Mouse (Mus musculus) embryonic facial prominence, embryonic 13.5 days (tissue): Measurements from ENCODE around the gene Rbp4. TPM values are rescaled to one million over a fixed set of nuclear protein-coding genes. Genes with fewer than 3 reads are reported as not detected.

Source experiments
- ATAC-seq: fragments of 200-750 bp; cut with Nextera tagmentation; 2 replicates; pipeline ENCODE4 v1.8.0; 2017; ENCODE audit warnings: low read depth; ENCODE audit not compliant: insufficient number of reproducible peaks, insufficient read depth, low FRiP score, low TSS enrichment
- H3K27ac ChIP-seq: fragments of 300-500 bp; sonication (generic); 2 replicates; pipeline ENCODE4 v1.5.1; 2015; ENCODE audit warnings: moderate library complexity, mild to moderate bottlenecking, inconsistent platforms
- H3K27me3 ChIP-seq: fragments of 300-500 bp; sonication (generic); 2 replicates; pipeline ENCODE4 v1.6.1; 2015; ENCODE audit warnings: mild to moderate bottlenecking, inconsistent platforms
- H3K36me3 ChIP-seq: fragments of 300-500 bp; sonication (generic); 2 replicates; pipeline ENCODE4 v1.6.1; 2015; ENCODE audit warnings: mild to moderate bottlenecking, inconsistent platforms
- H3K4me1 ChIP-seq: fragments of 300-500 bp; sonication (generic); 2 replicates; pipeline ENCODE4 v1.6.1; 2015; ENCODE audit warnings: inconsistent platforms
- H3K4me2 ChIP-seq: fragments of 300-500 bp; sonication (generic); 2 replicates; pipeline ENCODE4 v1.6.1; 2015; ENCODE audit warnings: moderate library complexity, mild to moderate bottlenecking, inconsistent platforms
- H3K4me3 ChIP-seq: fragments of 300-500 bp; sonication (generic); 2 replicates; pipeline ENCODE4 v1.5.1; 2015; ENCODE audit warnings: mild to moderate bottlenecking, inconsistent platforms
- H3K9ac ChIP-seq: fragments of 300-500 bp; sonication (generic); 2 replicates; pipeline ENCODE4 v1.6.1; 2015; ENCODE audit warnings: mild to moderate bottlenecking, inconsistent platforms
- H3K9me3 ChIP-seq: fragments of 300-500 bp; sonication (generic); 2 replicates; pipeline ENCODE4 v1.6.1; 2016; ENCODE audit warnings: inconsistent platforms
- WGBS: fragments of 180-500 bp; shearing (Covaris S2); methylation state at CpG from one replicate; pipeline ENCODE4 v1.1.7; 2015; ENCODE audit warnings: mixed read lengths; 5-methylcytosine and 5-hydroxymethylcytosine counted together
- polyA plus RNA-seq: library from polyadenylated mRNA; unstranded; fragments of >200 nt; fragmentation: Nextera tagmentation; extraction: Ambion mirVana; gene quantifications from 2 replicates; pipeline ENCODE4 v1.2.1, GENCODE M21; 2015

The Rbp4 gene
- polyA plus RNA-seq: 2.3 and 21.4 TPM in 2 replicates

GRCm38 (mm10) chr19:38125219-38125610 lies at the start of gene Rbp4:
Gene Rbp4 (minus strand): TSS chr19:38125281.
- peak within 1 kb of the TSS; percentile 86 for H3K4me2 ChIP-seq
- whole genome bisulfite sequencing: 65% methylated on average over 6 of the region's 6 CpGs
- peak within 1 kb of the TSS; percentile 55 for H3K4me3 ChIP-seq
- H3K27me3 ChIP-seq: peaks cover 47% of the 10 kb centered on the region
- H3K9ac ChIP-seq: peak within 1 kb of the TSS; percentile 64
- H3K9me3 ChIP-seq: no peaks in the 10 kb centered on the region
- peaks cover 8% of the 10 kb centered on the region; the same call in 1 of the 2 replicates for H3K4me1 ChIP-seq
- no peak within 1 kb of the TSS for H3K27ac ChIP-seq
- no peaks in the 10 kb centered on the region for H3K36me3 ChIP-seq
- no peak for ATAC-seq

GRCm38 (mm10) chr19:38164633-38165032 lies 39.6 kb upstream of the Rbp4 start:
- H3K4me1 ChIP-seq: no peaks in the 10 kb centered on the region; the same call in 1 of the 2 replicates
- no peak for ATAC-seq
- H3K9ac ChIP-seq: no peak overlapping the region
- no peak overlapping the region for H3K27ac ChIP-seq
- no peaks in the 10 kb centered on the region for H3K9me3 ChIP-seq
- H3K4me2 ChIP-seq: no peak overlapping the region
- no peaks in the 10 kb centered on the region for H3K27me3 ChIP-seq
- no peak overlapping the region for H3K4me3 ChIP-seq
- H3K36me3 ChIP-seq: no peaks in the 10 kb centered on the region
- WGBS: 54% methylated on average over 2 of the region's 2 CpGs

- no peaks in the 10 kb centered on the region for H3K4me1 ChIP-seq
- no peaks in the 10 kb centered on the region for H3K27me3 ChIP-seq
- H3K4me3 ChIP-seq: no peak overlapping the region
- H3K9me3 ChIP-seq: no peaks in the 10 kb centered on the region
- no peak overlapping the region for H3K4me2 ChIP-seq
- H3K36me3 ChIP-seq: no peaks in the 10 kb centered on the region
- H3K9ac ChIP-seq: no peak overlapping the region
- no peak for ATAC-seq
- H3K27ac ChIP-seq: no peak overlapping the region
- WGBS: 88% methylated on average over 21 of the region's 21 CpGs
Measured at GRCm38 (mm10) chr19:38161648-38162354, 36.7 kb upstream of the Rbp4 start.

- 98% methylated on average over 1 of the region's 1 CpGs for WGBS
- H3K27ac ChIP-seq: no peak overlapping the region
- no peak overlapping the region for H3K4me2 ChIP-seq
- no peaks in the 10 kb centered on the region for H3K4me1 ChIP-seq
- no peak for ATAC-seq
- no peaks in the 10 kb centered on the region for H3K27me3 ChIP-seq
- no peak overlapping the region for H3K9ac ChIP-seq
- H3K9me3 ChIP-seq: no peaks in the 10 kb centered on the region
- H3K4me3 ChIP-seq: no peak overlapping the region
- H3K36me3 ChIP-seq: no peaks in the 10 kb centered on the region
Measured at GRCm38 (mm10) chr19:38156243-38156642, 31.2 kb upstream of the Rbp4 start.

- no peak for ATAC-seq
- H3K27ac ChIP-seq: no peak overlapping the region
- H3K4me1 ChIP-seq: no peaks in the 10 kb centered on the region
- no peak overlapping the region for H3K9ac ChIP-seq
- no peaks in the 10 kb centered on the region for H3K36me3 ChIP-seq
- H3K4me2 ChIP-seq: no peak overlapping the region
- no peaks in the 10 kb centered on the region for H3K9me3 ChIP-seq
- no peak overlapping the region for H3K4me3 ChIP-seq
- 77% methylated on average over 4 of the region's 4 CpGs for WGBS
- H3K27me3 ChIP-seq: no peaks in the 10 kb centered on the region
Measured at GRCm38 (mm10) chr19:38143540-38144271, 18.6 kb upstream of the Rbp4 start.

- 90% methylated on average over 6 of the region's 6 CpGs for WGBS
- Histone ChIP-seq H3K4me2 (no peak overlapping the region), H3K9me3 (no peaks in the 10 kb centered on the region), H3K4me3 (no peak overlapping the region), H3K4me1 (no peaks in the 10 kb centered on the region), H3K27me3 (no peaks in the 10 kb centered on the region), H3K27ac (no peak overlapping the region), H3K9ac (no peak overlapping the region), H3K36me3 (no peaks in the 10 kb centered on the region)
- ATAC-seq: no peak
Measured at GRCm38 (mm10) chr19:38134806-38135205, 9.7 kb upstream of the Rbp4 start.

GRCm38 (mm10) chr19:38133986-38134385 lies 8.9 kb upstream of the Rbp4 start:
- H3K4me2 ChIP-seq: no peak overlapping the region
- H3K27ac ChIP-seq: no peak overlapping the region
- H3K4me1 ChIP-seq: no peaks in the 10 kb centered on the region
- no peak overlapping the region for H3K9ac ChIP-seq
- no peaks in the 10 kb centered on the region for H3K27me3 ChIP-seq
- no peaks in the 10 kb centered on the region for H3K36me3 ChIP-seq
- ATAC-seq: no peak
- H3K9me3 ChIP-seq: no peaks in the 10 kb centered on the region
- WGBS: 64% methylated on average over 11 of the region's 11 CpGs
- no peak overlapping the region for H3K4me3 ChIP-seq

- no peak for ATAC-seq
- no peaks in the 10 kb centered on the region for H3K9me3 ChIP-seq
- H3K4me2 ChIP-seq: no peak within 1 kb of the TSS
- H3K4me1 ChIP-seq: no peaks in the 10 kb centered on the region
- H3K27me3 ChIP-seq: no peaks in the 10 kb centered on the region
- no peaks in the 10 kb centered on the region for H3K36me3 ChIP-seq
- no peak within 1 kb of the TSS for H3K9ac ChIP-seq
- no peak within 1 kb of the TSS for H3K4me3 ChIP-seq
- 73% methylated on average over 6 of the region's 6 CpGs for WGBS
- H3K27ac ChIP-seq: no peak within 1 kb of the TSS
Measured at GRCm38 (mm10) chr19:38132481-38132880, 7.4 kb upstream of the Rbp4 start, which contains the start of gene Pde6c. Gene Pde6c (plus strand): TSS chr19:38132781.

- ATAC-seq: no peak
- no peaks in the 10 kb centered on the region for H3K9me3 ChIP-seq
Measured at GRCm38 (mm10) chr19:38126656-38127055, 1.6 kb upstream of the Rbp4 start.

GRCm38 (mm10) chr19:38124401-38125218 lies 471 bp downstream of the Rbp4 start:
- WGBS: 1% methylated on average over 56 of the region's 77 CpGs
- Histone ChIP-seq H3K9ac (peak overlapping the region; percentile 64), H3K27me3 (peaks cover 47% of the 10 kb centered on the region), H3K4me2 (peak overlapping the region; percentile 86), H3K9me3 (no peaks in the 10 kb centered on the region), H3K27ac (no peak overlapping the region), H3K4me1 (peaks cover 8% of the 10 kb centered on the region; the same call in 1 of the 2 replicates), H3K36me3 (no peaks in the 10 kb centered on the region), H3K4me3 (peak overlapping the region; percentile 55)
- 0 out of 2 replicates have a peak, but pooled peaks have one; percentile 3 for ATAC-seq

More at GRCm38 (mm10) chr19:38126656-38127055, 1.6 kb upstream of the Rbp4 start:
- Histone ChIP-seq H3K27me3 (peaks cover 45% of the 10 kb centered on the region), H3K27ac (no peak overlapping the region), H3K4me3 (no peak overlapping the region), H3K4me2 (no peak overlapping the region), H3K36me3 (no peaks in the 10 kb centered on the region), H3K4me1 (peaks cover 8% of the 10 kb centered on the region; the same call in 1 of the 2 replicates), H3K9ac (no peak overlapping the region)
- WGBS: 68% methylated on average over 8 of the region's 8 CpGs

GRCm38 (mm10) chr19:38123921-38124320 lies 1.2 kb downstream of the Rbp4 start:
- ATAC-seq: no peak
- 37% methylated on average over 9 of the region's 9 CpGs for WGBS
- peaks cover 47% of the 10 kb centered on the region for H3K27me3 ChIP-seq
- H3K36me3 ChIP-seq: no peaks in the 10 kb centered on the region
- peaks cover 8% of the 10 kb centered on the region; the same call in 1 of the 2 replicates for H3K4me1 ChIP-seq
- H3K4me3 ChIP-seq: peak overlapping the region; percentile 55
- H3K27ac ChIP-seq: no peak overlapping the region
- peak overlapping the region; percentile 86 for H3K4me2 ChIP-seq
- H3K9me3 ChIP-seq: no peaks in the 10 kb centered on the region
- peak overlapping the region; percentile 64; the same call in 1 of the 2 replicates for H3K9ac ChIP-seq
